15 mouse cellular contexts compared by ENCODE assay signal in genomic region chr5:16045147-16045878, GRCm38 (mm10).
"Had no signal": no experiment of that assay in that cellular context is flagged by ENCODE, and none has a peak within 500 bp of the region (broad histone marks: within the 10 kb centered on the region; RNA-seq: fewer than 3 reads in every experiment).

No protein-coding gene starts in this region.

- DNase-seq: kidney, adult 2 months; kidney, postnatal 10 days; kidney, postnatal 4 days; liver, embryonic 13.5 days; lung, adult 2 months; lung, postnatal 14 days; lung, postnatal 4 days; retina, postnatal 1 day; right cerebral cortex, postnatal 25 days; spleen, adult 18-20 months; thymus, postnatal 25 days had no signal

- H3K27me3 ChIP-seq: liver, embryonic 13.5 days; midbrain, embryonic 12.5 days; neural tube, embryonic 12.5 days; stomach, embryonic 15.5 days had no signal

- ATAC-seq: midbrain, embryonic 16.5 days had no signal

- H3K4me3 ChIP-seq: liver, embryonic 13.5 days; midbrain, embryonic 12.5 days; neural tube, embryonic 12.5 days; stomach, embryonic 15.5 days had no signal

- H3K36me3 ChIP-seq: liver, embryonic 13.5 days; midbrain, embryonic 12.5 days; neural tube, embryonic 12.5 days; stomach, embryonic 15.5 days had no signal

- H3K27ac ChIP-seq: liver, embryonic 13.5 days; midbrain, embryonic 12.5 days; neural tube, embryonic 12.5 days; stomach, embryonic 15.5 days had no signal

- H3K9me3 ChIP-seq: liver, embryonic 13.5 days; midbrain, embryonic 12.5 days; neural tube, embryonic 12.5 days; stomach, embryonic 15.5 days had no signal

- H3K4me1 ChIP-seq: liver, embryonic 13.5 days; midbrain, embryonic 12.5 days; neural tube, embryonic 12.5 days; stomach, embryonic 15.5 days had no signal

- H3K9ac ChIP-seq: liver, embryonic 13.5 days; midbrain, embryonic 12.5 days; neural tube, embryonic 12.5 days; stomach, embryonic 15.5 days had no signal

- H3K4me2 ChIP-seq: liver, embryonic 13.5 days; midbrain, embryonic 12.5 days; neural tube, embryonic 12.5 days; stomach, embryonic 15.5 days had no signal
